Mouse (Mus musculus): Measurements from ENCODE around the gene Zbtb20.

The Zbtb20 gene

DNA sequence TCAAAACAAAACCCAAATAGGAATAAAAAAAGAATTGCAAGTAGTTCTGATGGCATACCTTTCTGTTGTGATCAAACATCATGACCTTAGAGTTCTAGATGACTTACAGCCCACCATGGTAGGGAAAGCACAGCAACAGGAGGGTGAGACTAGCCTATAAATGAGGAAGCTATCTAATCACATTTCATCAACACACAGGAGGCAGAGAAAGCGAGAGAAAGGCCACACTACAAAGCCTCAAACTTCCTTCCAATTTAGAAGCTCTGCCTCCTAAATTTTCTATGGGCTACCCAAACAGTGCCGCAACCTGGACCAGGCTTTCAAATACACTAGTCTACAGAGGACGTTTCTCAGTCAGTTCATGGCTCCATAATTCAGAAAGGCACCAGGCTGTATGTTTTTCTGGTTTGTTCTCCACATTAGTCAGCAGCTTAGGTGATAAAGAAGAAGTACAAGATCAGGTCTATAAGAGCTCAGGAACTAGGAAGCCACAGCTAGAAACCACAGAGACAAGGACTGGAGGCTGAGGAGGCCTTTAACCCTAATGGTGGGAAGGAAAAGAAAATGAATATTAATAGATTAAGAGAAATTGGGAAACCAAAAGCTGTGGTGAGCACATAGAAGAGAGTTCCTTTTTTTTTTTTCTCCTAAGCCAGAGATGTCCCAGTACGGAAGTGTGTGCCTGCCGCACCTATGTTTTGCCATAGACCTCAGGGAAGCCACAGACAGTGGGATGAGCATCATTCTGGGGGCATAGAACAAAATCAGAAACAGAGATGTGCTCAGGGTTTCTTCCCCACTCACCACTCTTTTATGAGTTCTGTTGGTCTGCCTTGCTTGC is 572.7 kb downstream of the Zbtb20 start:
- no peak for DNase-seq (ENCODE audit: low read depth, low spot score)

DNA sequence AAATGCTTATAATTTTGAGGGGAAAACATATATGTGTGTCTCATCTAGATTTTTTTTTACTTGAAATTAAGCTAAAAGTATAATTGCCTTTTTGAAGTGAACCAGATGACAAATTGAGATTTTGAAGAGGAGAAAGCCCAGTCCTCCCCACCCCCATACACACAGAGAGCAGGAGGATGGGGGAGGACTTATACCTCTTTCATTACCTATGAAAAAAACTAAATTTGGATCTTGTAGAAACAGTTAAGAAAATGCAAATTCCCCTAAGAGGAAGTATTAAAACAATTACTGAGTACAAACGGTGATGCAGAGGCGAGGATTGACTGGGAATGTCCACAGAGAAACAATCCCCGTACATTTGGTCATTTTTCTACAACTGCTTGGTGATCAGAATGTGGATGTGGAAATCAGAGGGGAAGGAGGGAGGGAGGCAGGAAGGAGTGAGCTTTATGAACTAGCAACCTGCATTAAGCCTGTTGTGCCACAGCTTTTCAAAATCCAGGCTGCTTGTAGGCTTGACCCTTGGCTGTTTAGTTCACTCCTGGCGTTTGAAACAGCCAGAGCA is 578.8 kb downstream of the Zbtb20 start:
- no peak for DNase-seq (ENCODE audit: low read depth, low spot score)

GRCm38 (mm10) chr16:43456446-43457172 is 580.9 kb downstream of the Zbtb20 start:
- no peak for DNase-seq (ENCODE audit: low read depth, low spot score)

DNA sequence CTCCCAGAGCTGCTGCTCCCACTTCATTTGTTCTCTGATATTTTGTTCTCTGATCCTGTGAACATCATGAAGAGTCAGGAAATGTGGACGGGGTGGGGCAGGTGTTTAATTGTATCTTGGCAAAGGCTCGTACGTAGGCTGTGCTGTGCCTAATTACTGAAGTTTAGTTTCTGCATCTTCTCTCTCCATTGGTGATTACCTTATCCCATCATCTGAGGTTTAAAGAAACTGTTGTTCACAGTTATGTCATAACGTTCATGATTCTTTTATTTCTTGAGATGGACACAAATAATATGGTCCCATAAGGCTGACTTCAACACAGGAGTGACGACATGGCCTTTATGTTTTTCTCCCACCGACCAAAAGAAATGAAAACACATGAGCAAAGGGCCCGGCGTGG is 582.1 kb downstream of the Zbtb20 start:
- DNase-seq (ENCODE audit: low read depth, low spot score) = no peak

- DNase-seq (ENCODE audit: low read depth, low spot score) = no peak
Measured at GRCm38 (mm10) chr16:43458726-43459223, 583.1 kb downstream of the Zbtb20 start.

GRCm38 (mm10) chr16:43461745-43462378 is 586.2 kb downstream of the Zbtb20 start:
- no peak for DNase-seq (ENCODE audit: low read depth, low spot score)

DNA sequence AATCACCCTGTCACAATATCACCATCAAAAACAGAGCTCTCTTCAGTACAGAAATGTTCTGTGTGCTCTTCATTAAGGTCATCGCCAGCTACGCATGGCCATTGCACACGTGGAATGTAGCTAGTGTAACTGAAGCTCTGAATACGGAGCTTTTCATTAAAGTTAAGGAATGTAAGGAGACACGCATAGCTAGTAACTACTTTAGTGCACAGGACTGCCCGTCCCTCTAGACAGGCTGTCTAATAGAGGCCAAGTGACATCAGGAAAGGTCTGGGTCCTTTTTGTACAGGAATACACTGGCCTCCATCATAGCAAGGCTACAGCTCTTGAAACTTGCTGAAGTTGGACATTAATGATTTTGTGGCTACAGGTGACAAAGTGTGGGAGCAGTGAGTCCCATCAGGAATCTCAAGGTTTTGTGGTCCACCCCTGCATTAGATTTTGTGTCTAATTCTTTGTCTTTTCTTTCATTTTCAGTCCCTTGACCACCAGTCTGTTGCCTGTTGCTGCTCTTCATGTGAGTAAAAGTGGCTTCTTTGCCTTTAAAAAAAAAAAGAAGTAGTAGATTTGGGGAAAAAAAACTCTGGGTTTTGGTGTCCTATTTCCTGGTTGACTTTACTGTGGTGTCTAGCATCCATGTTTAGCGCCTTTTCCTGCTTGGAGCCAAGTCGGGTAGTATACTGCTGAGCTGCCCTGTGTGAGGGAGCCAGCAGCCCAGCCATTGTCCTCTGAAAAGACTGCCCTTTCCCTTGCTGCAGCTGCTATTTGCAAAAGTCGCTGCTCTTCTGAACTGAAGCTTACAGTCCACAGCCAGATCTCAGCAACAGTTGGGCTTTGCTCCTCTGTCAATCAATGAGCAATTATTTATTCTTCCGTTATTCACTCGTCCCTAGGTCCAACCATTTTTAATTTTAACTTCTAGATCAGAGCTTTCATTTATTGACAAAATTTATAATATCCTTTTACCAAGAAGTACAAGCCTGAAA is 587.1 kb downstream of the Zbtb20 start:
- no peak for DNase-seq (ENCODE audit: low read depth, low spot score)

DNA sequence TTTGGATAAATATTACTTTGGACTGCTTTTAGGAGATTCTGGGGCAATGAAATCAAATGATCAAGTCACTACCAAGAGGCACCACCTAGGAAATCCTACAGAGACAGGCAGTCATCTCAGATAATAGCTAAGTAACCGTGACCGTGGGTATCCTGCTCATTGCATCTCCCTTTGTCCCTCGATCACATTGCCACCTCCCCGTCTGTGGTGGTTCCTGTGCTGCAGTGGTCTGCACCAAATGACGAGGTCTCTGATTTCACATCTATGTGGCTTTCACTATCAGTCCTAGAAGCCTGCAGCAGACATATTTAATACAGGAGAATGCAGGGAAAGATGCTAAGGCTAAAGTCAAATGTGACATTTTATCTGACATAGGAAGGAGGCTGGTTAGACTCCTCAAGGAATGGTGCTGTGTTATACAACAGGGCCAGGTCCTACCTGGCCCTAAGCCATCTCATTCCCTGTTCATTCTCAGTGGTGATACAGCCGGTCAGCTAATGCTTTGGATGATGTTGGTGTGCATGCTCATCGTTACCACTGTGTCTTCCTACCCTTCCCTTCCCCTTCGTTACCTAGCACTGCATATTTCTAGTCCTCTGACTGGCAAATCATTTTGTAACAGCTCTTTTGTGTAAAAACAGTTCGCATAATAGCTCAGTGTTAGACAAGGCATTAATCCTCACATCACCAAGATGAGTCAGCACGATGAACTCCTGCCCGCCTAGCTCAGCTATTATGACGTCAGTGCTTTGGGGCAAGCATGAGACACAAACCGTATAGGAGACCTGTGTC is 588.2 kb downstream of the Zbtb20 start:
- no peak for DNase-seq (ENCODE audit: low read depth, low spot score)

DNA sequence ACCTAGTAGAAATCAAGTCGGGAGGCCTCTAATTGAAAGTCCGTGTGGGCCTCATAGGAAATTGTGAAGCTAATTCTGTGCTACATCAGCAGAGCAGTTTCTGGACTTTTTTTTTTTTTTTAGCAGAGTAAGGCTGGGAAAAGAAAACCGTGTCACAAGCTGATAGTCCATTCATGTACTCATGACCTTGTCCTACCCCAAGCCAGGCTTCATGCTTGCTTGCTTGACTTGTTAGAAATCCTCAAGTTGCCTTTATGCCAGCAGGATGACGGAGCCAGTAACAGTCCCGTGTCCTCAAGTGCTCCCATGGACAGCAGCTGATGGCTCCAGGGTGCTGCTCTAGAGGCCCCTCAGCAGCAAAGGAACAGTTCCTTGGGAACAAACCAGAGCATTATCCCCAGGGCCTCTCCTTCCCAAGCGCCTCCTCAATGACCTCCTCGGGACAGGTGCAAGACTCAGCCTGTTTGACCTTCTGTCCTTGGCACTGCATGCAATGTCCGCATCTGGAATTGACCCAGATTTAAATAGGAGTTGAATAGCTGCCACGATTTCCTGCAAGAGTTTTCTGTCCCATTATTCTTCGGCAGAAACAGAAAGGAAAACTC is 588.9 kb downstream of the Zbtb20 start:
- no peak for DNase-seq (ENCODE audit: low read depth, low spot score)

DNA sequence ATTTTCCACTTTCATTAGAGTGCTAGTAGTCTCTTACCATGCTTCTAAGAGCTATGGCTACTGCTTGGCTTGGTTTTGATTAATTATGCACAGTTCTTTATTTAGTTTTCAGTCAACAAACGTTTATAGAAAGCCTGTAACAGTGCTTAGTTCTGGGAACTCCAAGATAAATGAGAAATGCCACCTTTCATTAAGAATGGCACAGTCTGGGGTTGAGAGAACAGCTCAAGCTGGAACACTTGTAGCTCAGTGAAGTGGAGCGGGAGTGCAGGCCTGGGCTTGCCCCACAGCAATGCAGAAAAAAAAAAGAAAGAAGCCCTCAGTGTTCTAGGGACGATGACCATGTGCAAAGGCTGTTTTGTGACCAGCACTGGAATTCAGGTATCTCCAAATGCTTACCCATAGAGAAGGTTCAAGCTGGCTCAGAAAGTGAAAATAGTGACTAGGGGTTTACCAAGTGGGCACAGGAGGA is 589.7 kb downstream of the Zbtb20 start:
- no peak for DNase-seq (ENCODE audit: low read depth, low spot score)

GRCm38 (mm10) chr16:43465921-43466748 is 590.5 kb downstream of the Zbtb20 start:
- no peak for DNase-seq (ENCODE audit: low read depth, low spot score)

DNA sequence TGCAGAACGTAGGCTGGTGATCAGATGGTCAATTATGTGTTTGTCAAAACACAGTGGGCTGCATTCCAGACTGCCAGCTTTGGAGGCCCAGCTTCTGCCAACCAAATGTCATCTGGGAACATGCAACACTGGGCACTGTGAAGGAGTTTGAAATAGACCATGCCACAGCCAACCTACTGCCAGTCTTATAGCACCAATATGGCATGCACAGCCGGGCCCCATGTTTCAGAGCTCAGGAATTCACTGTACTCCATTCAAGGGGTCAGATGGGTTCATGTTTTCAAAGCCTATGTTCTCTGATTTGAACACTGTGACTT is 591.0 kb downstream of the Zbtb20 start:
- DNase-seq (ENCODE audit: low read depth, low spot score) = no peak

DNA sequence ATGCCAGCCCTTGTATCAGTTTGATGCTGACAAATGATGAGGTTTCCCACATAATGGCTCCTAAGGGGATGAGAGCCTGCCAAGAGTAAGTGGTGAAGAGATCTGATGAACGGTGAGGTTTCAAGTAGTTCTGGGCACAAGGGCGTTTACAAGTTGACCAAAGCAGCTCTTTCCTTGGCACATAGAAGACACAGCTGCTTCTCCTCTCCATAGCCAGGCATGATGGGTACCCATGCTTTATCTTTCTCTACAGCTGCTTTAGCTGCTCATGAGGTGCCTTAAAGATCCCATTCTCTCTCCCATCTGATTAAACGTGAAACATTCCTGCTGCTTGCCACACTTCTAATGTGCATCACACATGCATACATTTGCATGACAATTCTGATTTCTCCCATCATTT is 595.4 kb downstream of the Zbtb20 start:
- no peak for DNase-seq (ENCODE audit: low read depth, low spot score)

GRCm38 (mm10) chr16:43474941-43475728 is 599.5 kb downstream of the Zbtb20 start:
- DNase-seq (ENCODE audit: low read depth, low spot score) = no peak

DNA sequence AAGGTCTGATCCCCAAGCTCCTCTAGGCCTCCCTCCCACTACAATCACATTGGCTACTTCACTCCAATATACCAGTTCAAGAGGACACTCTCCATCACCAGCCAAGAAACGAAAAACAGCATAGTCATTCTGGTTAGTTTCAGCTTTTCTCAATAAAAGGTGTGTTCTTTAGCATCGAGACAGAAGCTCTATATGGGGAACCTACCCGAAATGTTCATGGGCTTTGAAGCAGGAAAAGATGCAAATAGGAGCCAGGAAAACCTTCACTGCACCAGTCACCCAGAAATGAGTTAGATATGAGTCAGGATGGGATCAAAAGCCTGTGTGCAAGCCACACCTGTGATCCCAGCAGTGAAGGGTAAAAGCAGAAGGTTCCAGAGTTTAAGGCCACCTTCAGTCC is 601.2 kb downstream of the Zbtb20 start:
- DNase-seq (ENCODE audit: low read depth, low spot score) = no peak

DNA sequence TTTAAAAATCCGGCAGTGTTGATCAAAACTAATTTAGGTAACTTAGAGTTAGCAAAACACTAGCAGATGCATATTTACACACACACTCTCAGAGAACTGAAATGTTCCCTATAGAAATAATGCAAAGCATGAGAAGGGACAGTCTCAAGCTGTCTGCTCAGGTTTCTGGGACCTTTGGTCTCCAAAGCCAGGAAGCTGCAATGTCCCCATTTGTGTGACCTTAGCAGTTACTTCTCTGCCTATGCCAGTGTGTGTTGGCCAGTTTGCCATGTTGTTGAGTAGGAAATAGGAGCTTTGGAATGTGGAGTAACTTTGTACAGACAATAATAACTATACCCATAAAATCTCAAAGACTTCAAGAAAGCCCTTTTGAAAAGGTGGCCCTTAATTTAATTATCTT is 602.7 kb downstream of the Zbtb20 start:
- DNase-seq (ENCODE audit: low read depth, low spot score) = no peak

GRCm38 (mm10) chr16:43480532-43480931 is 604.9 kb downstream of the Zbtb20 start:
- no peak for DNase-seq (ENCODE audit: low read depth, low spot score)

DNA sequence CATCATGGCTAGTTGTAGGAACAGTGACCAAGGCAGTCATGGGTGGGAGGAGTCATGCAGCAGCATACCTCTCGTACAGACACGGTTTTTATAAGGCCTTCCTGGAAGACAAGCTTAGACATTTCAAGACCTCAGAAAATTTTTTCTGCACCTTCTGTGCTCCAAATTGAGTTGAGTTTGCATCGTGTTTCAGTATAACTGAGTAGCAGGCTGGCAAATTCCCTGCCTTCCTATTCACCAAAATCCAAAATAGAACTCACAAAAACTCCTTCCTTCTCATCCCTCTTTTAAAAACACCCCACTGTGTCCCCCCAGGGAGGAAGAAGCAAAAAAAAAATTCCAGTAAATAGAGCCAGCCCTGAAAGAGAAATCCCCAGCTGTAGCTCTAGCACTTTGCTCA is 606.4 kb downstream of the Zbtb20 start:
- DNase-seq (ENCODE audit: low read depth, low spot score) = no peak
